24 mouse cellular contexts compared by ENCODE assay signal in the genomic region with DNA sequence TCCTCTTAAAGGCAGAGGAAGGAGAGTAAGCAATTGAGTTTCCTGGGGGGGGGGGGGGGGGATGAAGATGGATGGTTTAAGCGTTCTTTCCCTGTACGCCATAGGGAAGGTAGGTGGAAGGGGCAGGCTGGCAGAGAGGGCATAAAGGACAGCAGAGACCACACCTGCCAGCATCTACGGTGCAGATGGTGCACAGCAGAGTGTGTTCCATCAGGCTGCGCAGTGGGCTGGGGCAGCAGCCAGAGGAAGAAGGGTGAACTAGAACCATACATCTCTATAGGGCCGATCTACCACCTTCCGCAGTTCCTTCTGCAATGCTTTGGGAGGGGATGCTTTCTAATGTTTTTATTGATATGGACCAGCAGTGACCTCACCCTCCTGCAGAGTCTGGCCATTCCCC. TPM values are rescaled to one million over a fixed set of nuclear protein-coding genes. Genes with fewer than 3 reads are reported as not detected.
DNase-seq lines count a peak whose midpoint lies in the region; ATAC-seq lines count a peak whose summit lies in the region.
"Had no signal": no experiment of that assay in that cellular context is flagged by ENCODE, and none has a peak within 500 bp of the region (broad histone marks: within the 10 kb centered on the region; RNA-seq: fewer than 3 reads in every experiment).

No protein-coding gene starts in this region.

- peak; percentile 38; the same call in 1 of the 2 replicates for ATAC-seq in hindbrain, embryonic 16.5 days
- ATAC-seq in hindbrain, embryonic 11.5 days (ENCODE audit: low FRiP score) = no peak
- ATAC-seq in liver, embryonic 11.5 days (replicated peaks; ENCODE audit: low FRiP score) = no peak

- peak; percentile 51 to 58 for DNase-seq in cerebellum, adult 18-20 months
- DNase-seq in cerebellum, adult 8-10 months = no peak
- DNase-seq in hindbrain, embryonic 11.5 days (ENCODE audit: low spot score) = no peak
- peak; percentile 64 for DNase-seq in brain, adult 2 months (ENCODE audit: low read depth, low spot score)
- peak; percentile 43 to 56 for DNase-seq in cerebellum, postnatal 25 days
- DNase-seq in liver, embryonic 11.5 days (ENCODE audit: low spot score) = no peak
- DNase-seq: adrenal gland, postnatal 14 days; gastrocnemius, postnatal 10 days; heart, postnatal 10 days; kidney, adult 18-20 months; kidney, postnatal 36 days; layer of hippocampus, postnatal 36 days; liver; lung, embryonic 14.5 days; lung, postnatal 14 days; midbrain, embryonic 14.5 days; thymus, adult 2 months; thymus, postnatal 4 days had no signal

- no peak overlapping the region for H3K4me2 ChIP-seq in hindbrain, embryonic 16.5 days (ENCODE audit: low read length)
- no peak overlapping the region for H3K4me2 ChIP-seq in hindbrain, embryonic 11.5 days (replicated peaks; ENCODE audit: low read depth, low read length)
- H3K4me2 ChIP-seq in liver, embryonic 11.5 days = no peak overlapping the region
- H3K4me2 ChIP-seq: heart, embryonic 13.5 days; kidney, embryonic 15.5 days; liver, embryonic 15.5 days; lung, embryonic 14.5 days; neural tube, embryonic 12.5 days had no signal

- H3K27me3 ChIP-seq in hindbrain, embryonic 16.5 days (replicated peaks; ENCODE audit: control insufficient read depth, insufficient read depth, low read length) = no peaks in the 10 kb centered on the region
- no peaks in the 10 kb centered on the region for H3K27me3 ChIP-seq in hindbrain, embryonic 11.5 days (ENCODE audit: control insufficient read depth, insufficient read depth, low read length)
- H3K27me3 ChIP-seq in liver, embryonic 11.5 days (replicated peaks; ENCODE audit: control insufficient read depth, insufficient read depth, low read length) = no peaks in the 10 kb centered on the region
- H3K27me3 ChIP-seq: kidney, embryonic 15.5 days; liver, embryonic 15.5 days; neural tube, embryonic 12.5 days had no signal

- 80% methylated on average over 6 of the region's 6 CpGs for WGBS in hindbrain, embryonic 16.5 days
- 94% methylated on average over 6 of the region's 6 CpGs for WGBS in hindbrain, embryonic 11.5 days
- 89% methylated on average over 6 of the region's 6 CpGs for WGBS in liver, embryonic 11.5 days

- no peaks in the 10 kb centered on the region for H3K36me3 ChIP-seq in hindbrain, embryonic 16.5 days (ENCODE audit: control insufficient read depth, insufficient read depth, low read length)
- no peaks in the 10 kb centered on the region for H3K36me3 ChIP-seq in hindbrain, embryonic 11.5 days (ENCODE audit: control insufficient read depth, insufficient read depth, low read length)
- H3K36me3 ChIP-seq in liver, embryonic 11.5 days (ENCODE audit: control insufficient read depth, insufficient read depth, low read length) = no peaks in the 10 kb centered on the region
- H3K36me3 ChIP-seq: heart, embryonic 13.5 days; kidney, embryonic 15.5 days; liver, embryonic 15.5 days; neural tube, embryonic 12.5 days had no signal

- peak overlapping the region; percentile 41; the same call in 1 of the 2 replicates for H3K27ac ChIP-seq in hindbrain, embryonic 16.5 days (ENCODE audit: low read depth, low read length)
- no peak overlapping the region for H3K27ac ChIP-seq in hindbrain, embryonic 11.5 days (ENCODE audit: low read depth, low read length)
- no peak overlapping the region for H3K27ac ChIP-seq in liver, embryonic 11.5 days (ENCODE audit: low read depth, low read length)
- H3K27ac ChIP-seq: heart, embryonic 13.5 days; kidney, embryonic 15.5 days; liver, embryonic 15.5 days; neural tube, embryonic 12.5 days had no signal

- H3K4me1 ChIP-seq in hindbrain, embryonic 16.5 days (ENCODE audit: control insufficient read depth, insufficient read depth, low read depth, low read length) = peaks cover 10% of the 10 kb centered on the region
- H3K4me1 ChIP-seq in hindbrain, embryonic 11.5 days (replicated peaks; ENCODE audit: control insufficient read depth, insufficient read depth, low read length) = no peaks in the 10 kb centered on the region
- H3K4me1 ChIP-seq in liver, embryonic 11.5 days (replicated peaks; ENCODE audit: control insufficient read depth, insufficient read depth, low read length) = no peaks in the 10 kb centered on the region
- H3K4me1 ChIP-seq: liver, embryonic 15.5 days had no signal

- H3K9ac ChIP-seq in hindbrain, embryonic 16.5 days (ENCODE audit: low read depth, low read length) = no peak overlapping the region
- H3K9ac ChIP-seq in hindbrain, embryonic 11.5 days (ENCODE audit: low read depth, low read length) = no peak overlapping the region
- H3K9ac ChIP-seq in liver, embryonic 11.5 days (ENCODE audit: low read depth, low read length) = no peak overlapping the region
- H3K9ac ChIP-seq: heart, embryonic 13.5 days; kidney, embryonic 15.5 days; liver, embryonic 15.5 days; lung, embryonic 14.5 days; neural tube, embryonic 12.5 days had no signal

- H3K4me3 ChIP-seq in hindbrain, embryonic 16.5 days (ENCODE audit: low read length) = no peak overlapping the region
- H3K4me3 ChIP-seq in hindbrain, embryonic 11.5 days (ENCODE audit: low read depth, low read length) = no peak overlapping the region
- H3K4me3 ChIP-seq in liver, embryonic 11.5 days (ENCODE audit: low read depth, low read length) = no peak overlapping the region
- H3K4me3 ChIP-seq: erythroblast, embryonic 14.5 days; heart, embryonic 13.5 days; kidney, embryonic 15.5 days; liver, embryonic 15.5 days; neural tube, embryonic 12.5 days had no signal

- H3K9me3 ChIP-seq in hindbrain, embryonic 16.5 days (ENCODE audit: control insufficient read depth, low read length) = no peaks in the 10 kb centered on the region
- H3K9me3 ChIP-seq in hindbrain, embryonic 11.5 days (ENCODE audit: control insufficient read depth, low read length) = no peaks in the 10 kb centered on the region
- H3K9me3 ChIP-seq in liver, embryonic 11.5 days (ENCODE audit: control insufficient read depth, low read length) = no peaks in the 10 kb centered on the region
- H3K9me3 ChIP-seq: heart, embryonic 13.5 days; kidney, embryonic 15.5 days; liver, embryonic 15.5 days; neural tube, embryonic 12.5 days had no signal

RNA-seq across cellular contexts. Expression of a gene that starts 19.0 kb away (rescaled TPM):
- 56.5 and 57.7 TPM in 2 replicates for polyA plus RNA-seq in hindbrain, embryonic 16.5 days (2015; fragmentation: Nextera tagmentation; extraction: Ambion mirVana)
- 6.2 and 7.2 TPM in 2 replicates for polyA plus RNA-seq in hindbrain, embryonic 11.5 days (2014; fragmentation: Nextera tagmentation; extraction: Ambion mirVana)
- 1.3 and 1.4 TPM in 2 replicates for polyA plus RNA-seq in liver, embryonic 11.5 days (2014; fragmentation: Nextera tagmentation; extraction: Ambion mirVana)
- polyA plus RNA-seq: erythroblast, embryonic 14.5 days had no signal

Comparison
In these comparisons a context has a peak if more than half of its experiments do, and no peak if none do; other contexts are left out.
1. DNase-seq: peak in cerebellum, adult 18-20 months (2 of 2), brain, adult 2 months (single experiment) and cerebellum, postnatal 25 days (2 of 2); none in cerebellum, adult 8-10 months (single experiment), hindbrain, embryonic 11.5 days (single experiment) and liver, embryonic 11.5 days (single experiment).